Mouse (Mus musculus) embryo, embryonic 11 days (tissue): ENCODE results near the gene Amfr.

Experiments used
- DNase-seq: peaks from one replicate; pipeline ENCODE4 v3.0.0-alpha.2; 2015

The Amfr gene

DNA sequence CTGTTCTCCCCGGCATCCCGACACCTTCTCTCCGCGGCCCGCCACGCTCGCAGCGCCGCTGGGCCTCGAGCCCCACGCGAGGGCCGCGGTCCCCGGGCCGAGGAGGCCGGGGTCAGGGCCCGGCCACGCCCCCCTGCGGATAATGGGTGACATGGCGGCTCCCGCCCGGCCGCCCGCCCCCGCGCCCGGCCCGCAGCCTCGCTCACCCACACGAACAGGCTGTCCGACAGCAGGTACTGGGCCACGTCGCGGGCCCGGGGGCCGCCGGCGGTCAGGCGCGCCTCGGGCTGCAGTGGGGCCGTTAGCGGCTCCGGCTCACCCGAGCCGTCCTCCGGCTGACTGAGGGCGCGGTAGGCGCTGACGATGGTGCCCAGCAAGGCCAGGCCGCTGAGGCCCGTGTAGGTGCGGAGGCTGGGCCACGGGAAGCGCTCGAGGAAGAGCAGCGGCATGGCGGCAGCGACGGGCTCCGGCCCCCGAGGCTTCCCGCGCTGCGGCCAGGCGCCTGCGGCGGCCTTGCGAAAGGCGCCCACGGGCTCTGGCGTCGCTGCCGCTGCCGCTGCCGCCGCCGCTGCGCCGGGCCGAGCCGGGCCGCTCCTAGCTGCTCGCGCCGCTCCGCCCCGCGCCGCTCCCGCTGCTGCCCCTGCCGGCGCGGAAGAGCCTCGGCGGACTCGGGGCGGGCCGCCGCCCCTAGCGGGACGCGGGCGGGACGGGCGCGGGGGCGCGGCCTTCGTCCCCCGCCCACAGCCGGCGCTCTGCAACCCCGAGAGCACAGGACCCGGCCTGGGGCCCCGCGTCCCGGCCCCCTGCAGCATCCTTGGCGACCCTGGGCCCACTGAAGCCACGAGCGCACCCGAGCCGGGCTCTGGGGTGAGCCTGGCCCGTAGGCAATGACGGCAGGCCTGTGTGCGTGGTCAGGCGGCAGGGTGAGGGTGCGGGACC is at the start of gene Amfr:
Gene Amfr (minus strand): TSS at position 830 of the 939 bp plus-strand sequence.
- DNase-seq: peak; percentile 92

DNA sequence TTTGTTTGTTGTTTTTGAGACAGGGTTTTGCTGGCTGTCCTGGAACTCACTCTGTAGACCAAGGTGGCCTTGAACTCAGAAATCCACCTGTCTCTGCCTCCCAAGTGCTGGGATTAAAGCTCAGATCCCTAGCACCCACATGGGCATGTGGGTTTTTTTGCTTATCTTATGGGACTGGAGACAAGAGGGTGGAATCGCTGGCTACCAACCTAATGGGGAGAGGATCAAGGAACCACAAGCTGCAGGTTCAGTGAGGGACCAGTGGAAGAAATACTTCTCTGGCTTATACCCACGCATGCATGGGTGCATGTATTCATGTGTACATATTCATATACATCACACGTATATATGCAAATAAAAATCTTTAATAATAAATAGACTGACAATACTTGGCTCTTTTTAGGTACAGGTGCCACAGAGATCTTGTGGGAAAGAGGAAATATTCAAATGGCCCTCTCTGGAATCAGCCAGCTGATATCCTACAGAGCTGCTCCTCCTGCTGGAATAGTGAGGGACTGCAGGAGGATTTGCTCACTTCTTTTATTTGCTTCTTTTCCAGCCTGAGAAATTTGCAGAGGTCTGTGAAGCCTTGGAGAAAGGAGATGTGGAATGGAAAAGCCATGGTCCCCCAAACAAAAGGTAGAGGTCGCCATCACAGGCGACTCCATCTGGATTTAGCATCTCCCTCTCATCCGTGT is 44.7 kb upstream of the Amfr start:
- DNase-seq: peak; percentile 68

DNA sequence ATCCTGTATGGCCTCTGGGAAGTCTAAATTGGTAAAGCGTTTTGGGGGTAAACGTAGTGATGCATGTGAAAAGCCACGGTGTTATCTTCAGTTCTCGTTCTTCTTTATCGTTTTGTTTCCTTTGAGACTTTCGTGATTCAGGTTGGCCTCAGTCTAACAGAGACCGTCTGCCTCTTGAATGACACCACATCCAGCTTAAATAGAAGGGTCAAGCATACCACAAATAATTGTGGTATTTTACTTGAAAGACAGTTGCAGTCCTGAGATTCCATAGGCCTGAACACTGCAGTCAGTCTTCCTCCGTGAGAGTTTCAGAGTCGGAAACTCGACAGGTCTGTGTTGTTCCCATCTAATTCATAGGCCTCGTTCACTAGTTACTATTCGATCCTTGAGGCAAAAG is 40.1 kb upstream of the Amfr start:
- no peak for DNase-seq

DNA sequence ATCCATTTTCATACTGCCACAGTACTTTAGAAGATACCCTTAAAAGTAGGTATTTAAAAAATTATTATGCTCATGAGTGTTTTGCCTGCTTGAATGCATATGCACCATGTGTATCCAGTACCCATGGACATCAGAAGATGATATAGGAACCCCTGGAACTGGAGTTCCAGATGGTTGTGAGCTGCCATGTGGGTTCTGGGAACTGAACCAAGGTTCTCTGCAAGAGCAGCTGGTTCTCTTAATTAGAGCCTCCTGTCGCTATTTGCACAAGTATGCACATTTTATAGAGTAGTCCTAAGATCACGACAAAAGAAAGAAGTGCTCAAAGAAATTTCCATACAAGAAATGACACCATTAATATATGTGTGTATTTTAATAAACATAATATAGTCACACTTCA is 35.2 kb upstream of the Amfr start:
- no peak for DNase-seq

DNA sequence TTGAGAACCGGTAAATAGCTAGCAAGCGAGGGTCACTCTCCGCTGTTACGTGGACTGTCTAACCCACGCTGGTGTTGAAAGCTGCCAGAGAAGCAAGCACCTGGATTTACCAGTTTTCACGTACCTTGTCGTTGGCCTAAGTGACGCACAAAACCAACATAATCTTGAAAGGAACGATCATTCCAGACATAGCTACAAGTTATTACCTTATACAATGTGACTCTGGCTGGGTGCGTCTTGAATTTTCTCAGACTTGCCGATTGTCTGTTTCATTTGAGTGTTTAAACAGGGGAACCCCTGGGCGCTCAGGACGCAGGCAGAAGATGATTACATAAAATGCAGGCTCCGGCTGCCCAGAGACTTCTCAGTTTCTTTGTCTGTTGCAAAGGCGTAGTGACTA is 25.2 kb upstream of the Amfr start:
- peak; percentile 13 for DNase-seq

DNA sequence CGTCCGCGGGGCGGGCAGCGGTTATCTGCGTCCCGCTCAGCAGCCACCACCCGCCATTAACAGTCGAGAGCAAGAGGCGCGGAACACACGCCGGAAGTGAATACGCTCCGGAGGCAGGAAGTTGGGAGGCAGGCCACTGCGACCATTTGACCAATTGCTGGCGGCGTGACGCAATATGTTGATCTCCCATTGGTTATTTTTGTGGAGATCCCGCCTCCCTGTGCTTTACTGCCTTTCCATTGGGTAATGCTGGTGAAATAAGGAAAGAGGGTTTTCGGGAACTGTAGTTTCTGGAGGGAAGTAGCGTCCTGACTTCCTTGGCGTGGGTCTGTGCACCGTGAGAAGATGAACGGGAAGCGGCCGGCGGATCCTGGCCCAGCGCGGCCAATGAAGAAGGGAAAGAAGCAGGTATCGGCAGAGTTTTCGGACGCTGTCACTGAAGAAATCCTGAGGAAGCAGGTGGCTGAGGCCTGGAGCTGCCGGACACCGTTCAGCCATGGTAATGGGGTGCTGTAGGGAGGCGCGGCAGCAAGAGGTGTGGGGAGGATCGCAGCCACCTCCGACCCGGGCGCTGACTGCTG is 24.4 kb upstream of the Amfr start, which contains the start of the genes Nudt21 and Ogfod1:
Gene Nudt21 (minus strand): TSS at position 88 of the 581 bp plus-strand sequence.
Gene Ogfod1 (plus strand): TSS at position 255 of the 581 bp plus-strand sequence.
- DNase-seq: peak; percentile 97

DNA sequence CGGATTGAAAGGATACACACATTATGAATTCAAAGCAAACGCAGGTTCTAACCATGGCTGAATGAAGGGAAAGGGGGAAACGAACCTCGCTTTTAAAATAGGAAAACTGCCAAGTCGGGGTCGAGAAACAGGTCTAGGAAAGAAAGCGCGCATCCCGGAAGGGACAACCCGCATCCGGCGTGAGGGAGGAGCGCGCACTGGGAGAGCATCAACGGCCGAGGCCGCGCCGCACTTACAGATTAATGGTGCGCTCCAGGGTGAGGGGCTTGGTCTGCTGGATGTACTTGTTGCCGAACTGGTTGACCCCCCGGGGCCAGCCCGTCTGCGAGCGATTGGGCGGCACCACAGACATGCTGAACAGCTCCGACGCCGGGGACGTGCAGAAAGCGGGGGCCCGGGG is 23.9 kb upstream of the Amfr start:
- DNase-seq: peak; percentile 89

DNA sequence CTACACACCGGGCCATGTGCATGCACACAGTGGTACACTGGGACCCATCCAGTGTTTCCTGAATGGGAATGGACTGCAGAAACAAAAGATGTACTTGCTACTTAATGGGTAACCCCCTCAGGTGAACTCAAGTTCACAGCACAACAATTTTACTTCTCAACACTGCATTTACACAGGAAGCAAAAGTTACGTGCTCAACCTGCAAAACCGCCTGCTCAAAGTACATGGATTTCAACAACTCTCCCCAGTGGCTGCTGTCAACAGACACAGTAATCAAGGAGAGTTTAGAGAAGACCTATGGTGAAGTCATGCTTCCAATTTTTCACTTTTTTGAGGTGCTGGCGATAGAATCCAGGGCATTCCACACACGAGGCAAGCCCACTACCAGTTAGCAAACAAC is 22.6 kb upstream of the Amfr start:
- no peak for DNase-seq

DNA sequence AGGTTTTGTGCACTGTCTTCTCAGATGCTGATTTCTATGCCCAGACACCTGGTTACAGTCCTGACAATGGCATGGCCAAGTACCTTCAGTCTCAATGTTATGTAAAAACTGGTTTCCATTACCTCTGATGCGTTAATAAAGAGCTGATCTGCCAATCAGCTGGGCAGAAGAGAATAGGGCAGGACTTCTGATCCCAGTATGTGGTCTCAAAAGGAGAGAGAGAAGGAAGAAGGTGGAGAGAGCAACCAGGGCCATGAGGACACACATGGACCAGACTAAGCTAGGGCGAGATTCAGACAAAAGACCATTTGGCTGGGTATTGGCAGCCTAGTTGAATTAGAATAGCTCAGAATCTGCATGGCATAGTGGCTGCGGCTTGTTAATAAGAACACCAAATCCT is 21.0 kb upstream of the Amfr start:
- no peak for DNase-seq

DNA sequence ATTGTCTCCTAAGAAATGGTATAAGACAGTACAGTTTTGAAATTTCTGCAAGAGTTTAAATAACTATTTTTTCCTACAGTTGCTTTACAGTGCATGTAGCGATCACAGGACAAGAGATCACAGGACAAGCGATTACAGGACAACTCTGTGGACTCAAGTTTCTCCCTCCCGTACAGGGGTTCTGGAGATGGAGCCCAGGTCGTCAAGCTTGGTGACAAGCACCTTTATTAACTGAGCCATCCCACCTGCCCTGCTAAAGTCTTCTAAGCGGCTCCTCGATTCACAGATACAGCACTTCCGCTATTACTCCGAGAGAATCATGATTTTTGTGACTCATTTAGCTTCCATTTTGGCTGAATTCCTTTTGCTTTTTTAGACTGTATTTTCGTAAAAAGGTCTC is 17.1 kb upstream of the Amfr start:
- DNase-seq: no peak

DNA sequence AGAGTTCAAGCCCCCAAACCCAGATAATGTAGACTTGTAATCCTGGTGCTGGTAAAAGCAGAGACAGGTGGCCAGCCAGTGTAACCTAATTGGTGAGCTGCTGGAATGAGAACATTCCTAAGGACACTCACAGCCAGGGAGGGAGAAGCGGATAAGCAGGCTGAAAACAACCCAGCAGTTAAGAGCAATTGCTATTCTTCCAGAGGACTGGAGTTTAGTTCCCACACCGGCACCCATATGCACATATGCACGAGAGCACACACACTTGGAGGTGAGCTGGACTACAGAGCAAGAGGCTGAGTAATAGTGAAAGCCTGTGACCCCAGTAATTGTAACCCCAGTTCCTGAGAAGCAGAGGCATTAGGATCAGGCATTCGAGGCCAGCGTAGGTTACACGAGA is 11.3 kb upstream of the Amfr start:
- no peak for DNase-seq

DNA sequence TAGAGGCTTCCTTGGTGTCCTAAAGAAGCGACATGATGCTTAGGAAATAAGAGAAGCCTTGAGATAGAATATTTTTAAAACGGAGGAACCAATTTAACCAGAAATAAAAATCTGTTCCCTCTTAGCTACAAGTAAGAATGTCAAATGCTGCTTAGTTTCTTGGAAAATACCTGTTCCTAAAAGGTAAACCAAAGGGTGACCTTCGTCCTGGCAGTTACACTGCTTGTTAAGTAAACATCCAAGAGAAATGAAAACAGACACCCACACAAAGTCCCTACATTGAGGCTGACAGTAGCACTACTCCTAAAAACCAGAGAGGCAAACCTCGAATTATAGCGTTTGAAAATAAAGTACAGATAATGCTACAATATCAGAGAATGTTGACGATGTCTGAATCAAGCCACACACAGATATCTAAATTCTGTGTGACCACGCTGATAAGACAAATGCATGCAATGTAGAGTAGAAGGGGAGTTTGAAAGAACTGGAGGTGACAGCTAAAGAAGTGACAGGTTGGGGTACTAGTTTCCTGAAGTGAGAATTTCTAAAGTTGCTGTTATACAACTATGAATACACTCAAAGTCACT is 477 bp upstream of the Amfr start:
- DNase-seq: peak; percentile 11

DNA sequence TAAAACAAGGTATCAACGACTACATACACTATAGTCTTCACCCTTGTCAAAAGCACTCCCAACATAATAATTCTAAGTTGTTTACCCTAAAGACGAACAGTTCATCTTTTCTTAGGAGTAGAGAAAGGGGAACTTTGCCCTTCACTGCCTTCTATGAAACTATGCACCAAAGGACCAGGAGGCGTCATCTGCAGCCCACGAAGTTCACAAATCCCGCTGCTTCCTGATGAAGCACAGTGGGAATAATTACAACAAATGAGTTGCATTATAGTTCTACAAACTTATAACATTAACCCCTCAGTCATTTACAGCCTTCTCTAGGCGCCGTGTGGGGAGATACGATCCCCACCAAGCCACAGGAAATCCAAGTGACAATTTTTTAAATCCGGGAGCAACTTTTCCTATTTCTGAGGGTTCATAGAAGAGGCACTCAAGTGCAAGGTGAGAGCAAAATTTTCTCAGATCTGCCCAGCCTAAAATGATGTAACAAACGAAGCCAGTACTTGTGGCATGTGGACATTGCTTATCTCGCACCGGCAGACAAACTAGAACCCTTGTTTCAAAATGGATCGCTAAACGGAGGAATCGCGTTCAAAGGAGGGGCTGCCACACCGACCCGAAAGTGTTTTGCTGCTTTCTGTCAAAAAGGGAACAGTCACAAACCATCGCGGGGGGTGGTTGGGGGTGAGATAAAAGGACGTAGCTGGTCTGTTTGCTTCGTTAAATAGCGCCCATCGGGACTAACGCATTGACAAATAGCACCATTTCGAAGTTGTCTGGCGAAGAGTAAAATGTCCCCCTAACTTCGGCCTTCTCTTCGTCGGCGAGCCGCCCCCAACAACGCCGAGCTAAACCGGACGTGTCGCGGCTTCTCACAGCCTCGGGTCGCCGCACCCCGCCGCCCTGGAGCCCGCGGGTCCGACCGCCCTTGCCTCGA is 1.3 kb downstream of the Amfr start:
- no peak for DNase-seq

DNA sequence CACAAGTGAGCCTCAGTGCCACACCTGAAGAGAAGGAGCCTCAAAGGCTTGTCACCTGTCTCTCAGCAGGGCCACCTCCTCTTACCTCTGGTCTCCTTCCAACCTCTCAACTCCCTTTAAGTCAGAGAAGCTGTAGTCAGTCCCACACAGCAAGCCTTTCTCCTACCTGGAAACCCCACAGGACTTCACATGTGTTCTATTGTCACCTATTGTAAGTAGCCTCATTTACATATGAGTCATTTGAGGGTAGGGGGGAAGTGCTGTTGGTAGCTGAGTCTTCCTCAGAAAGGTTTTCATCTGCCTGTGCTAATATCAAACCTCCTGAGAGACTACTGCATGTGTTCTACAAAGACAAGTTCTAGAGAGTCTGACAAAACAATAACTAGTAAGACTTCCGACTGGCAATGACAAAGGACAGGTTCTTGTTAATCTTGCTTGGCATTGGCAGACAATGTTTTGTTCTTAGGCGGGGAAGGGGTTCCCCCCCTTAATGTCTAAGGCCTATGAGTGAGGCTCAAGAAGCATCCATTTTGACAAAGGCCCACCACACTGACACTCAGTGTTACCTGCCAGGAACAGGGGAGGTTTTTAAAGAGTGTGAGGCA is 2.4 kb downstream of the Amfr start:
- DNase-seq: no peak

DNA sequence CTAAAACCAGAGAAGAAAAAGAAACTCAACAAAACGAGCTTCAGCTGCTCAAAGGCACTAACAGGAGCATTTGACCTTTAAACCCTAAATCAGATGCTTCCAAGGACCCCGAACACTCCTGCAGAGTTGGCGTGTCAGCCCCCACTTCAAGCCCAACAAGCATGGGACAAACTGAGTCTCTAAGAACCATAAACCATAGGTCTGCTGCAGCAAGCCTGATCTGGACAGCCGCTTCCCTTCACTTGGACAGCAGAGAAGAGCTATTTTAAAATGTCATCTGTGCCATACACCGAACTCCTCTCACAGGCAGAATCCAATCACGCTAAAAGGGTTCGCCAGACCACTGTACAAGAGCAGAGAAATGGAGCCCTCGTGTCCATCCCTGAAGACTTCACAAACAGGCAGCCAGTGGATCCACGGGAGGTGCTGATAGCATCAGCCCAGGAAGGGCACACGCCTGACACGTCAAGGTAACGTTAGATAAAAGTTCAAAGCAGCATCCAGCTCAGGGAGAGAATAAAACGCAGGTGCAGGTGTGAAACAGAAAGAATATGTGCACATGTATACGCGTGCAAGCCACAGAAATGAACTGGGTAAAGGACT is 3.3 kb downstream of the Amfr start:
- no peak for DNase-seq

DNA sequence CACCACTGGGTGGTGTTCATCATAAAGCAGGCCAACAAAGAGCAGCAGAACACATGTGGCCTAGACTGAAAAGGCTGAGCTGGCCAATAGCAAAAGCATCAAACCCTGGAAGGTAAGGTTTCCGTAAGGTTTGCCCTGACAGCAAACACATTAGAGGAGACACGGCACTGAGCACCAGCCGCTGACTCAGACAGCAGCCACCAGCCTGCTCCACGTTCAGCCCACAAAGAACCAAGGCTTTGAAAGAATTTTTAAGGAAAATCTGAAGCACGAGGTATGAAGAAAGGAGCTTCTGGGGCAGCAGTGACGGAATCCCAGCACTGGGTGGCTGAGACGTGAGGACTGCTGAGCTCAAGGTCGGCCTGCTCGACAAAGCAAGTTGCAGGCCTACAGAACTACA is 8.5 kb downstream of the Amfr start:
- DNase-seq: no peak

DNA sequence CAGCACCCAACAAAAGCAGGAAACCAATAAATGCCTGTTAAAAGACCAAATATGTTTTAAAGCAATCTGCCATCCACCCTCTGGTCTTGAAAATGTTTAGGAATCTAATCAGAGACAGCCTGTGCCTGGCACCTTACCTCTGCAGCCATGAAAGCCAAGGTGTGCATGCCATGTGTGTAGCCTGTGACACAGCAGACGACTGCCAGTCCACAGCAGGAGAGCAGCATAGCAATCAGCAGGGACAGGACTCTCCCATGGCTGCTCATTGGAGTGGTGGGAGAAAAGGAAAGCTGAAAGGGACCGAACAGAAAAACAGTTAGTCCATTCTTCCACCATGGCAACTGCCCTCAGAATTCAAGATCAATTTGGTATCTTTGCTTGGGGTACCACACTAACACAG is 13.7 kb downstream of the Amfr start:
- DNase-seq: no peak

DNA sequence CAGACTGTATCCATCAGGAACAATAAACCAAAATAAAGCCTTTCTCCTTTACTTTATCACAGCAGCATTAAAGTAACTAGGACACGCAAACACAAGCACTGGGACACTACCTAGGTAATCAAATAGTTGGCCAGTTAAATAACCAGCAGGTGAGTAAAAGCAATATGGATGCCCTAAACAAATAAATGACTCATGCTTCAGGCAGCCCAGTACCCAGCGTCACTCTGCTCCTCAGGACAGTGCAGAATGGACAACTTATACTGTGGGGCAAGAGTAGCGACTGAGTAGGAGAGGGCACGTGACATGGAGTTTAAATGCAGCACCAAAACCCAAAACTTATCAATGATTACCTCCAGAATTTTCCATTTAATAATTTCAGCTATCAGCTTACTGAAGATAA is 22.9 kb downstream of the Amfr start:
- no peak for DNase-seq

DNA sequence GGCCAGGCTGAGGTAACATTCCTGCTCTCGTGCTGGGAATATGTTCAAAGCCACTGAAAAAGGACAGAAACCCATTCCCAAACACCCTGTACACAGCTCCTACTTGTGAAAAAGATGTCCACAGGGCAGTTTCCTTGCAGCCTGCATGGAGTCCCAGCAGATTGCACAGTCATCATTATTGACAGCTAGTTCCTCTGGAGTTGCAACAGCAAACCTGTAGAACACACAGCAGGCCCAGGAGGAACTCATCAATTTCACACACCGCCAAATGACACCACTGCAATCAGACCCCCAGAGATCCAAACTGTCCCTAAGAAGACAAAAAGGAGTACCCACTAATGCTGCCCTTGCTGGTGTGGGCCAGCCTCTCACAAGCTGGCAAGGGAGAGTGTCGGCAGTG is 27.9 kb downstream of the Amfr start:
- DNase-seq: no peak

DNA sequence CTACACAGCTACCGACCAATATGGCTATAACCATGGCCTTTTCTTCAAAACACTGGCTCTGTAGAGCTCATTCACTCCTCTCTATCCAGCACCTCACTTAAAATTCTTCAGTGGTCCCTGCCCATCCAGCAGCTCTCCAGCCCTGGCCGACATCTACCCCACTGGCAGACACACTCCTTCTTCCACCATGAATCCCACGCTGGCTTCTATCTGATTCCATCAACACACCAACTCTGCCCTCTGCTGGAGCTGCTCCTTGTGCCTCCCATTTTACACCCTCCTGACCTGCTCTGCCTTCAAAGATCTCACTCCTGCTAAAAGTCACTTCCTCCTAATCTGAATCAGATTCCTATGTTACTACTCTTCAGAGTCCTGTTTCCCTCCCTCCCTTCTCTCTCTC is 28.8 kb downstream of the Amfr start:
- no peak for DNase-seq

DNA sequence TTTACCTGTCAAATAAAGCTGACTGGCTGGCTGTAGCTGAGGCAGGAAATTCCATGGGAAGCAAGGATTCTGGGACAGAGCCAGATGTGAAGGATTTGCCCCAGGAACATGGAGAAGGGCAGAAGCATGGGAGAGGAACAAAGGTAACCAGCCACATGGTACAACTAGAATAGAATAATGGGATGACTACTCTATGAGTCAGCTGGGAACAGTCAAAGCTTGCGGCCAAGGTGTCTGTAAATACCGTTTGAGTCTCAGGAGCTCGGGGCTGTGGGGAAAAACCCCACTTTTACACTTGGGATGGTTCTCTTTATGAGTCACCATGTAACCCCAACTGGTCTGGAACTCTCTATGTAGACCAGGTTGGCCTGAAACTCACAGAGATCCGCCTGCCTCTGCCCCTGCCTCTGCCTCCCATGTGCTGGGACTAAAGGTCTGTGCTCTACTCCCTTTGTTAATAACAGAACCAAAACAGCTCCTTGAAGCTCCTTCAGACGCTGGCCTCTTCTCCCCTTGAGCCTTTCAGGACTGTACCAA is 30.9 kb downstream of the Amfr start:
- no peak for DNase-seq
